Mouse (Mus musculus) spleen, postnatal 10 days (tissue): ENCODE data around the gene 4930404H24Rik.

Experiments used
- DNase-seq, 2 experiments: peaks; one replicate each; pipeline ENCODE4 v3.0.0; 2021 to 2022; ENCODE audit warnings: low spot score in 2 of 2

Gene 4930404H24Rik

DNA sequence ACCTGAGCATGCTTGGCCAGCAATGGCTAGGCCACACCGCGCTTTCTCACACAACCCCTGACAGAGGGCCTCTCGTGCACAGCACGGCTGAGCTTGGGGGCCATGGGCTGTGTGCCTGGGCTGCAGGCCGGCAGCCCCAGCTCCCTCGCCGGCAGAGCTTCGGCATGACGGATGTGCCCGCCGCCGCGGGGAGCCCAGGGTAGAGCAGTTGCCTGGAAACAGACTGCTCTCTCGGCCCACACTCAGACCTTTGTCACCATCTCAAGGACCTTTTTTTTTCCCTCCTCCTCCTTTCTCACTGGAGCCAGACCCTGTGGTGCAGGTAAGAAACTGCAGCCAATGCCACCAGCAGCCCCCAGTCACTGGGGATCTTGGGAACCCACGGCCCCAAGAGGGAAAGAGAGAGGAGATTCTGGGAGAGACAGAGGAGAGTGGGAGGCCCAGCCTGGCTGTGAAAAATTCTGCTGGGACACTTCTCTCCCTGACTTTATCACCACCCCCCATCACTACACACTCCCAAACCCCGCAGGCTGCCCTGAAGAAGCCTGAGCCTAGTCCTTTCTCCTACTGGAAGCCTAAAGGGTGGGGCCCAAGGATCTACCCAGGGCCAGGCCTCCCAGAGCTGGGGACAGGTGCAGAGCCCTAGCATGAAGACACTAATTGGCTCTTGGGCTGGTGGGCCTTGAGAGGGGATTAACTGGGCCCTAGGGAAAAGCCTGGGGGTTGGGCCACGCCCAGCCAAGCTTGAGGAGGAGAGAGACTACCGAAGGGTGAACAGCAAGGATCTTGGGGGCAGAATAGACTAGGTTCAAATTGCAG lies 16.8 kb downstream of the 4930404H24Rik start:
- DNase-seq, result no peak

DNA sequence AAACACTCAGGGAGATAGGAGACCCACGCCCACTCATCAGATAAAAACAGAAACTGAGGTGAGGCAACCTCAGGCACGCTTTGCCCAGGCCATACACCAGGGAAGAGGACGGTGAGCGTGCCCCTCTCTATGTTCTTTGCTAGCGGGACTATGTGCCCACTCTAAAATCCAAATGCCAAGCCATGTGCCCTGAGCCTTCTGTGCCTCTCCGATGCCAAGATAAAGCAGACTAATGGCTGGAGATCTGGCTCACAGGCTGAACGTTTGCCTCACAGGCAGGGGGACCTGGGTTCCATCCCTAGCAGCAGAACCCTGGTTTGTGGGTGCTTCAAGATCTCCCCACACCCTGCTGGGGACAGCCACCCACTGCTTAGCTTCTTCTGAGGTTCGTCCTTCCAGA lies 17.5 kb downstream of the 4930404H24Rik start:
- no peak for DNase-seq

DNA sequence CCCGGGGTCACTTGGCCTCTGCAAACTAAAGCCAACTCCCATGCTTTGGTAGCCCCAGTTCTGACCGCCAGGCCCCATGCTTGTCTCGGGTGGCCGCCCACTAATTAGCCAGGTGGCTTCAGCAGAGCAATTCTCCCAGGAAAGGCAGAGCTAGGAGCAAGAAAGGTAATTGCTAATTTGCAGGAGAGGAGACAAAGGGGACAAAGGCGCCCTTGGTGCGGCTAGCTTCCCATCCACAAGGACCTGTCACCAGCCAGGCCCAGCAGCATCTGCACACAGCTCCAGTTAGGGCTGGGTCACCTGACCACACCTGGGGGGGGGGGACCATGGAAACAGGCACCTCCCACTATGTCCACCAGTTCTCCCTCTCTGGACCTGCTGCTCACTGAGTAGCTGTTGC lies 19.0 kb downstream of the 4930404H24Rik start:
- no peak for DNase-seq

DNA sequence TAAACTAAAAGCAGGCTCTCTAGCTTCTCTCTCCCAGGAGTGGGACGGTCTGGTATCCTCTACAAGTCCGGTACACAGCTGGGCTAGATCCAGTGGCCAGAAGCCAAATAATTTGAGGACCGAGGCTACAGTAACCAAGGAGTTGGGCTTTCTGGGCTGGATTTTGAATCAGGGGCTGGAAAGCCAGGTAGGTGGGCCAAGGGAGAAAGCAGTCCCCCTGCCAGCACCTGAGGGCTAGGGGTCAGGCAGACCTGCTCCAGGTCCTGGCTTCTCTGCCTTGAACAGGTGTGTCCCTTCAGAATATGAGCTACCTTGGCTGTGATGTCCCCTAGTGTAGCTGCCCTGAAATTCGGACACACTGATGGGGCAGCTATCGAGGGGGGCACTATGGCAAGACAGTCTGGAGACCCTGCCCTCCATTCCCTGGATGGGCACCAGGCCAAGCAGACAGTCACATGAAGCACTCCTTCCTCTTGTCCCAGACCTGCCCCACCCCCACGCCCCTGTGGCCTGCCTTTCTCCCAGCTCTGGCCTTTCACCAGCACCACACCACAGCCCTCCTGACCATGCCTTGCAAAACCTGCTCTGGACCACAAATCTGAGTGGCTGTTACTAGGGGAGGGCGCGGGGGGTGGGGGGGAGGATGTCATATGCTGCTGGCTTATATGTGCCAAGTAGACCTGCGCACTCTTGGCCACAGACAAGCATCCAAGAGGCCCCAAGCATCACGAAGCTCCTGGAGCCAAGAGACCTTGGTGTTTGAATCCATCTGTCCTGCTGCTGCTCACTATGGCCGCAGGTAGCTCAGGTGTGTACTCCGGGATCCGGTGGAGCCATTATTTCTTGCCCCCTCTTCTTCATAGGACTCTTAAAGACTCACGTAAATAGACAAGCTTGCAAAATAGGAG lies 20.1 kb downstream of the 4930404H24Rik start:
- no peak for DNase-seq

DNA sequence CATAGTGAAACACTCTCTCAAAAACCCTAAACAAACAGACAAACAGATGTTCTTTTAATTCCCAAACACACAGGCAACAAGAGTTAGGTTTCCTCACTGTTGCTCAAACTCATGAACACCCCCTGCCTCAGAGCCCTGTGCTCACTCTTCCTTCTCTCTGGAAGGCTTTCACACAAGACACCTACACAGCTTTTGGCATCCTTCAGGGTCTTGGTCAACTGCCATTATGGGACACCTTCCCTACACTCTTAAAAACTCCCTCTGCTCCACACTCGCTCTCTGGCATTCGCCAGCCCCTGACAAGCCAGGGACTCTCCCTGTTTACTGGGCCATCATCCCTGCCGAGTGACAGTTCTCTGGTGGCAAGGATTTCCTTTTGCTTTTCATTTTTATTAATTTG lies 21.4 kb downstream of the 4930404H24Rik start:
- no peak for DNase-seq

DNA sequence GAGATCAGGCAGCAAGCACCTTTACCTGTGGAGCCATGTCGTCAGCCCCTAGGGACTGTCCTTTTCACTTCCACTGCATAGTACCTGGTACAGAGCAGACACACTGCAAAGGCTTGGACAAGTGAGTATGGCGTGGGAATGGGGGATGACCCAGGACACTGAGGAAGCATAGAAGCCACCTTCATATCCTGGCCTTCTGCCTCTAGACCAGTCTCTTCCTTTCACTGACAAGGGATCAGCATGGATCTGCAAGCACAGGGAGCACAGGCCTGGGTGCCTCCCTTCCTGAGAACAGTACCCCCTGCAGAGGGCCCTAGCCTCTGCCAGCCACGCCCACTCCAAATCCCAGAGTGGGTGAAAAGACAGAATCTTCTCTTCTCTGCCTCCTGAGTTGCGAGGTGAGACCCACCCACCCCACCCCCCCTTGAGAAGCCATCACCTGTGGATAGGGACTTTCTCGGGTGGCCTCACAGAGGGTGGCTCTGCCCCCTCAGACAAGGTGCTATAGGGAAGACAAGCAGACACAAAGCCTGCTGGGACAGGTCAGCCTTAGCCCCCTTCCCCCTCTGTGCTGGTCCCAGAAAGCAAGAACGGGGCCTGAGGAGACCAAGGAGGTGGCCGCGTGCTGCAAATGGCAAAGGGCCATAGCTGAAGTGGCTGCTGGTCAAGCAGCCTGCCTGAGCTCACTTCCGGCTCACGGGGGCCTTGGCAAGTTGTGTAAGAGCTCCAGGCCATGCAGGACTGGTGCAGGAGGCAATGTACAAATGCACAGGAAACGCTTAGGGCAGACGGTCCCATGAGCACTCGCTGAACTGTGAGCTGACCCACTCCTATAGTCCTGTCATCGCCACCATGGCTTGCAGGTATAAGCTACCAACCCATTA lies 22.1 kb downstream of the 4930404H24Rik start:
- DNase-seq, result no peak

DNA sequence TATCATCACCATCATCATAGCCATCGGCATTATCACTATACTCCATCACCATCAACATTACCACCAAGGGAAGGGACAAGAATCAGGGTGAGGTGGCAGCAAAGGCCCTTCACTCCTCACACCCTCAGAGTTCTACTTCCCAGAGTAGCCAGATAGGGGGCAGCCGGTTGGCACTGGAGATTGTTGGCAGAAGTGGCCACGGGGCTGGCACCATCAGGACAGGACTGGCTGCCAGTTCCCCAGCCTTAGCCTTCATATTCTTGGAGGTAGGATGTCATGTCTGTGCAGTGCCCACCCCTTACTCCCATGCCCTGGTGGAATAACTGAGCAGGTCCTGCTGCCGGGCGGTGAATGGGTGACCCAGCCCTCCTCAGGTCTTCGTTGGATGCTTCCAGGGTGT lies 23.0 kb downstream of the 4930404H24Rik start:
- no peak for DNase-seq

DNA sequence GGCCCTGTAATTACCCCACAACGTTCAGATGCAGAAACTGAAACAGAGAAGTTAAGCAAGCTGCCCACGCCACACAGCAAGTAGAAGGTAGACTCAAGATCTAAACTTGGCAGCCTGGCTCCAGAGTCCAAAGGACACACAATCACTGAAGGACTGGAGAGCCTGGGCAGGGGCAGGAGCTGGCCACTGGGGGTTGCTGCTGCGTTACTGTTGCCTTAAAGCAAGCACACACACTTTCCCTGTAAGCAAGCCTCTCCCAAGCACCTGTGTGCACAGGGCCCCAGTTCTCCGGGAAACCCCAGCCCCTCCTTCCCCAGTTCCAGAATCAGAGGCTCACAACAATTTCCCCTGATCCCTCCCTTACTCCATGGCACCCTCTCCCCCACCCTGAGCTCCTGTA lies 24.4 kb downstream of the 4930404H24Rik start:
- DNase-seq, result no peak

DNA sequence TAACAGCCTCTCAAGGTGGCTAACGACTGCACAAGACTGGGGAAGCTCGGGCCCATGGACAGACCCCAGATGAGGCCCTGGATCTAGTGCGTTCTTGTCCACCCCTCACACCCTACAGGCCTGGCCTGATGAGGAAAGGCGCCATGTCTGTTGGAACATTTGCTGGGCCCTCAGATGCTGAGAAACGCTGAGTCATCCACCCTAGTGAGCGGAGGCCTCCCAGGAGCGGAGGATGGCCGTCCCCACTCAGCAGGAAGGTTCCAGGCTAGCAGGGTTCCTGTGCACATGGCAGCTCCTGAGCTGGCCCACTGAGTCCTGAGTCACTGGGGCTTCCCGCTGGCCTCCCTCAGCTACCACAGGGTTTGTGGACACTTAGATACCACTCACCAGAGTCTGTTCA lies 27.5 kb downstream of the 4930404H24Rik start:
- DNase-seq, result no peak

DNA sequence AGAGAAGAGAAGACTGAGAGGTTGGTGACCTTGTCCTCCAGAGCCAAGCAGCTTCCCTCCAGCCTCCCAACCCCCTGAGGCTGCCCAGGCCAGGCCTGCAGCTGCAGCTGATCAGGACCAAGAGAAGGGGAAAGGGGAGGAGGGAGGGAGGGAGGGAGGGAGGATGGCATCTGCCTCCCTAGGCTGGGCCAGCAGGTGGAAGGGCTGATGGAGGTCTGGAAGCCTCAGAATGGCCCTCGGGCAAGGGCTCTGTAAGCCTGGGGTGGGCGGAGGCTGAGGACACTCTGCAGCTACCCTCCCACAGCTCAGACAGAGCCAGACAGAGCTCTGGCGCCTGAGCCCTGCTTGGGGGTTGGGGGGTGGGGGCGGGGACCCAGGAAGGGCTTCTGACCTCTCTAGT lies 29.7 kb downstream of the 4930404H24Rik start:
- DNase-seq, result no peak

DNA sequence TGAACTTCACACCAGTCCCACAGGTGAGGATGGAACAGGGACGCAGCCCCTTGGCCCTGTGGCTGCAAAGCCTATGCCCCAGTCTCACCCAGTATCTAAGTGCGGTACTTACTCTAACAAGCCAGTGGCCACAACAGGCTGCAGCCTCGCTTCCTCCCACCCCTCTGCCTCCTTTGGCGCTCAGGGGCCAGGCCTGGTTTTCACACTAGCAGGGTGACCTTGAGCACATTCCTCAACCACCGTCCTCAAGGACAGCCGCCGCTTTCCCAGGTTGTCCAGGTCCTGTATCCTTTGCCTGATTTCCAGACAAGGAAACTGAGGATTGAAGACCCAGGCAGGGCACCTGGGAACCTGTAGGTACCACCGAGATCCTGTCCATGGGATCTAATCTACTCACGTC lies 30.6 kb downstream of the 4930404H24Rik start:
- no peak for DNase-seq

DNA sequence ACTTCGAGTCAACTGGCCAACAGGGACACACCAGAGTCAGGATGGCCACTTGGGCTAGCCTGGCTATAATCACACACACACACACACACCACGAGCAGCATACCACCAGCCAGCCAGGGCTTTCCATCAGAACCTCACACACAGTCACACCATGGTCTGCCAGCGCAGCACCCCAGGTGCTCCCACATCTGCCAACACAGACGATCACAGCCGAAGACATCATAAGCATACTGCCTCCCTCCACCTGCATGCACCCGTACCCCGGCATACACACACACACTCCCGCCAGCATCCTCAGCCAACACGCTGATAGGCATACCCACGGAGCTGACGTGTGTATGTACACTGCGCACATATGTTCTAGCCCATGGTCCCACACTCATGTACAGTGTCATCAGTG lies 31.1 kb downstream of the 4930404H24Rik start:
- no peak for DNase-seq

DNA sequence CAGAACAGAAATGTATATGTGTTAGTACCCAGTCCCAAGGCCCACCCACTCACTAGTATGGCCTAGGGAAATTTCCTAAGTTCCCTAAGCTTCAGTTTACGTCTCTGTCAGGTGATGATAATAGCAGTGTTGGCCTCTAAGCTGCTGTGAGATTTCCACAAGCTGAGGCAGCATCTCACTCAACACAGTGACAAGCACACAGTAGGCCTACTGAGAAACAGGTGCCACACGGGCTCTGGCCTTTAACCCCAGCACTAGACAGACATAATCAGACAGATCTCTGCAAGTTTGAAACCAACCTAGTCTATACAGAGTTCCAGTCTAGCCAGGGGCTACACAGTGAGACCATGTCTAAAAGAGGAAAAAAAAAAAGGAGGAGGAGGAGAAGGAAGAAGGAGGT lies 32.1 kb downstream of the 4930404H24Rik start:
- no peak for DNase-seq

DNA sequence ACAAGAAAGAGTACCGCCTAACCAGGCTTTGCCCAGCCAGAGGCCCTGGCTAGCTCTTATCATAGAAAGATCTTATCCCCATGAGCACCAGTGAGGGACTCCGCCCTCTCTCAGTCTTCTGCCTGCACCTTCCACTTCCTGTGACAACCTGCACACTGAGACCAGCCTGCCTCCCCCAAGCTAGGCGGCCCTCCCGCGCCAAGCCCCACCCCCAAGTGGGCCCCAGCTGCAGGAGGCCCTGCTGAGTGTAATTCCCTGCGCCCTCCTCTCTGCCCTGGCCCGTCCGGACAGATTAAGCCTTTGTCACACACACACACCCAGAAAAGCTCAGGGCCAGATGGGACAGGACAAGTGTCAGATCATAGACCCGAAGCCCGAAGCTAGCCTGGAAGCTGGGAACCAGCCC lies 33.3 kb downstream of the 4930404H24Rik start:
- peak; percentile 62 to 75 for DNase-seq

DNA sequence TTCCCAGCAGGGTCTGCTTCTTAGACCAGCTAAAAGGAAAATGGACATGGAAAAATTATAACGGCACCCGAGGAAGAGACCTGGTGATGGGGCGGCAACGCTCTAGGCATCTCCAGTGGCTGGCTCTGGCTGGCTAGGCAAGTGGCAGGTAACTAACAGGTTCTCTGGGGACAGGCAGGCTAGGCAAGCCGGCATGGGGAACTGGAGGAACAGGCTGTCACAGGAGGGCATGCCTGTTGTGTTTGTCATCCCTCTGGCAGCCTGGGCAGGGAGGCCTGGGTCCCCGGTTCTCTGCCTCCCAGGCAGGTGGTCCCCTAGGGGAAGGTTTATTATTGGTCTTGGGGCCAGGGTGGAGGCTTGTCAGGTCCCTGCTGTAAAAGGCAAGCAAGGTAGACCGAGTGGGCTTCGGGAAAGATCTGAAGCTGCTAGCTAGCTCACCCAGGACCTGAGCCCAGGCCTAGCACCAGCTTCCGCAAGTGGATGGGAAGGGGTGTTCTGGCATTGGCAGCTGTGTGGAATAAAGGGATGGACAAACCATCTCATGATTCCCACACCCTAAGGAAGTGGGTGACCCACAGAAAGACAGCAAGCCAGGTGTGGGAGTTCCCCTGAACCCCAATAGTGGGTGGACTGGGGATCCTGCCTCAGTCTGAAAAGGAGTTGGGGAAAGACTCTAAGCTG lies 34.4 kb downstream of the 4930404H24Rik start:
- peak in 1 of 2 experiments; percentile 40 for DNase-seq

DNA sequence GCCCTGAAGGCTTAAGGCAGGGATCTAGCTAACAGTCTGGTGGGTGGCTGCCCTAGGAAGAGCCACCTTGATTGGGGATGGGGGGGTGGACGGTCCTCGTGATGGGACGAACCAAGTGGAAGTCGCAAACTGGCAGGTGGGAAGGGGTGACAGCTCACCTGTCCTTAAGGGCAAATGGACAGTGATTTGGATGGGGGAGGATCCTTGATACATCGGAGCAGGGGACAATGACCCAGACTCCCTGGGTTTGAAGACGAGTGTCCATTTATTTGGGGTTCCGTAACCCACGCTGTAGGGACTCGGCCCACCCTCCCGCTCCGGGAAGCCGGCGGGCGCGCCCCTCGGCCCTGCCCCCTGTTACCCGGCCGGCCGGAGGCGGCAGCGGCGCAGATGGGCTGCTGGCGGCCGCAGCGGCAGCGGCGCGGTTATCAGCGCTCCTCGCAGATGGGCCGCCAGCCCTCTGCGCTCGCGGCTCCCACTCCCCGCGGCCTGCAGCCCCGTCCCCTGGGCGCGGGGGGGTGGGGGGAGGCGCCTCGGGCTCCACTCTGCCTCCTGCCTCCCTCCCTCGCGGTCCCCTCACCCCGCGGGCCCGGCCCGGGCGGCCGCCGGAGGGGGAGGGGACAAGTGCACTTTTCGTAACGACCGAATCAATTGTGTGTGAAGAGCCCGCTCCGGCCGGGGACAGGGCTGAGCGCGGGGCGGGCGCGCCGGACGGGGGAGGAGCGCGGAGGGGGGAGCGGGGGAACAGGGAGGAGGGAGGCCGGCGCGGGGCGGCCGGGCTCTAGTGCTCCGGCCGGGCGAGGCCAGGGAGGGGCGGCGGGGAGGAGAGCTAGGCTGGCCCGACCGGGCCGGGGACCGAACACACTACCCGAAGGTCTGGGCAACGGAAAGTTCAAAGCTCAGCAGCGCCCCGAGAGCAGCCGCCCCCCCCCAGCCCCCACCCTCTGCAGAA lies 35.3 kb downstream of the 4930404H24Rik start:
- DNase-seq, result peak; percentile 54 to 61

DNA sequence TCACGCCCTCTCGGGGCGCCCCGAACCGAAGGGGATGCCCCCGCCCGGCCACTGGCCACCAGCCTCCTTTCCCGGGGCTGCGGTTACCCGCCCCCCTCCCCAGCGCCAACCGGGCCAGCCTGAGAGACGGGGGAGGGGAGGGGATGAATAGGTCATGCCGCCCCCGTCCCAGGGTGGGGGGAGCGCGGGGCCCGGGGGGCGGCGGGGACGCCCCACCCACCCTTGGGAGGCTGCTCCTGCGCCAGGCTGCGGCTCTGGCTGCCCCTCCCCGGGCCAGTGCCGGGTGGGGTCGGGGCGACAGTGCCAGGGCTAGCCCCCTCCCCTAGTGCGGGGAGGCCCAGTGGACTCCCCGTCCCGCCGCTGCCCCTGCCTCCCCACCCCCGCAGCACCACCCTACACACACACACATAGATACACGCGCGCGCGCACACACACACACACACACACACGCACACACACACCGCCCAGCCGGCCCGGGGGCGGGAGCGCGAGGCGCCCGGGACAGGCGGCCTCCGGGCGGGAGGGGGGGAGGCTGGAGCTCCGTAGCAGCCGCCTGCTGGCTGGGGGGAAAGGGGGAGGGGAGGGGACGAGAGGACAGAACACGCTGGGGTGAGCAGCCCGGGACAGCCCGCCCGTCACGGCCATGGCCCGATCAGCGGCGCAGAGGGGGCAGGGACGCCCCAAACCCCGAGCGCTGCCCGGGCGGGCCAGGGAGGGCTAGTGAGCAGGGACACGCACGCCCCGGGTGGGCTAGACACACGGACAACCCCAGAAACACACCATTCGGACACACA lies 36.2 kb downstream of the 4930404H24Rik start:
- DNase-seq, result peak in 1 of 2 experiments; percentile 61

DNA sequence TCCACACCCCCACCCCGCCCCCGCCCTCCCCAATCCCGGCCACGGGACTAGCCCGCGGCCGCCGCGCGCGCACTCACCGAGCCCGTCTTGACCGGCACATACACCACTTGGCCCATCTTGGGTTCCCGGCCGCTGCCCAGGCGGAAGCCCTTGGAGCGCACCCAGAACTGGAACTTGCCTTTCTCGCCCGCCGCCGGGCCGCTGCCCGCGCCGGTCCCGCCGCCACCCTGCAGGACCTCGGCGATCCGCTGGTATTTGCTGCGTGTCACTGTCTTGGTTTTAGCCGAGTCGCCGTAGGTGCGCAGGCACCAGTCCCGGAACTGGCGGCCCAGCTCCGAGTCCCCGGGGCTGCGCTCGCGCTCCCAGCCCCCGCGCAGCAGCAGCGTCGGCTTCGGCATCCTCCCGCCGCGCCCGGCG lies 36.8 kb downstream of the 4930404H24Rik start:
- DNase-seq, result peak; percentile 53 to 69
